Mouse (Mus musculus): ENCODE results near the gene B3galt1. TPM values are rescaled to one million over a fixed set of nuclear protein-coding genes. Genes with fewer than 3 reads are reported as not detected.
A peak's percentile ranks its signal among the peaks of the same experiment; 100 is the strongest.

B3galt1 gene
- polyA plus RNA-seq, 1 experiment from 2014 or later, result 60.2 TPM

DNA sequence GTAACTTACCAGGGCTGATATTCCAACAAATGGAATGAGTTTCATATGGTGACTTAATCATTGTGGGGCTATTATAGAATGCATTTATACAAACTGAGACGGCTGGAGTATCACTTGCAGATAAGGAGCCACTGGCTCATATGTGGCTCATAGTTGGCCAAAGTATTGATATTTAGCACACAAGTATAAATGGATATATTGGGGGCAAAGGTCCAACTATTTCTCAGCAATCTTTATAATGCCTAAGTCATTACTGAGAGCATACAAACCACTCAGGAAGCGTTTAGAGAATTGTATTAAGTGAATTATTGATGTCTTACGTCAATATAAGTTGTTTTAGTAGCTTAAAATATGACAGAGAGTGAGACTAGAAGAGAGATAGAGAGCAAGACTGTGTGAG, 234.3 kb downstream of the B3galt1 start:
- Histone ChIP-seq H3K4me1 (replicated peaks; ENCODE audit: control insufficient read depth, insufficient read depth, low read length) (no peaks in the 10 kb centered on the region), H3K27ac (ENCODE audit: low read length) (no peak overlapping the region), H3K9me3 (ENCODE audit: control insufficient read depth, low read length) (no peaks in the 10 kb centered on the region), H3K9ac (replicated peaks; ENCODE audit: low read depth, low read length) (no peak overlapping the region), H3K36me3 (ENCODE audit: control insufficient read depth, insufficient read depth) (no peaks in the 10 kb centered on the region), H3K4me3 (replicated peaks; ENCODE audit: low read length) (no peak overlapping the region), H3K27me3 (replicated peaks; ENCODE audit: control insufficient read depth, insufficient read depth, low read length) (no peaks in the 10 kb centered on the region), H3K4me2 (ENCODE audit: low read length) (no peak overlapping the region)
- WGBS, result 88% methylated on average over 3 of the region's 3 CpGs
- no peak for ATAC-seq

- no peaks in the 10 kb centered on the region for H3K27me3 ChIP-seq (replicated peaks; ENCODE audit: control insufficient read depth, insufficient read depth, low read length)
- H3K36me3 ChIP-seq (ENCODE audit: control insufficient read depth, insufficient read depth), result no peaks in the 10 kb centered on the region
- H3K9me3 ChIP-seq (ENCODE audit: control insufficient read depth, low read length), result no peaks in the 10 kb centered on the region
- no peak for ATAC-seq
- H3K4me1 ChIP-seq (replicated peaks; ENCODE audit: control insufficient read depth, insufficient read depth, low read length), result no peaks in the 10 kb centered on the region
- H3K9ac ChIP-seq (replicated peaks; ENCODE audit: low read depth, low read length), result no peak overlapping the region
- WGBS, result 50% methylated on average over 2 of the region's 2 CpGs
- no peak overlapping the region for H3K27ac ChIP-seq (ENCODE audit: low read length)
- H3K4me3 ChIP-seq (replicated peaks; ENCODE audit: low read length), result no peak overlapping the region
- H3K4me2 ChIP-seq (ENCODE audit: low read length), result no peak overlapping the region
These were observed 250.5 kb downstream of the B3galt1 start for GRCm38 (mm10) chr2:67816149-67816548.

DNA sequence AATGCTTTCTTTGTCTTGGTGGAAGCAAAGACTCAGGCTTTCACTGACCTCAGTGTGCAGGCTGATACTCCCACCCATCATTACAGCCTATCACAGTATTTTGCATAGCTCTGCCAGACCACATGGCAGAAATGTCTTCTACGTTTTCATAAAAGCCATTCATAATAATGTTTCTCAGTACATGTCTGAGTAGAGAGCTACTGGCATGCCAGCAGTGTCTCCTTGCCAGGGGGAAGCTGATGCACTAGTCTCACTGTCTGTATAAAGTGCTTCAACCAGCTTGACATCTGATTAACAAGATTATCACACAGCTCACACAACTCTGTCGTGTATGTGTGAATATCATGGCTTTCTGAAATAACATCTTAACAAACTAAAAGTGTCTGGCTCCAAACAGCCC, 252.3 kb downstream of the B3galt1 start:
- Histone ChIP-seq H3K36me3 (ENCODE audit: control insufficient read depth, insufficient read depth) (no peaks in the 10 kb centered on the region), H3K4me2 (ENCODE audit: low read length) (no peak overlapping the region), H3K9ac (replicated peaks; ENCODE audit: low read depth, low read length) (no peak overlapping the region), H3K9me3 (ENCODE audit: control insufficient read depth, low read length) (no peaks in the 10 kb centered on the region), H3K4me1 (replicated peaks; ENCODE audit: control insufficient read depth, insufficient read depth, low read length) (0 out of 2 replicates have a peak, but pooled peaks cover 2% of the 10 kb centered on the region), H3K27ac (ENCODE audit: low read length) (no peak overlapping the region), H3K4me3 (replicated peaks; ENCODE audit: low read length) (no peak overlapping the region), H3K27me3 (replicated peaks; ENCODE audit: control insufficient read depth, insufficient read depth, low read length) (no peaks in the 10 kb centered on the region)
- ATAC-seq, result peak; percentile 92
- 37% methylated on average over 2 of the region's 2 CpGs for WGBS

DNA sequence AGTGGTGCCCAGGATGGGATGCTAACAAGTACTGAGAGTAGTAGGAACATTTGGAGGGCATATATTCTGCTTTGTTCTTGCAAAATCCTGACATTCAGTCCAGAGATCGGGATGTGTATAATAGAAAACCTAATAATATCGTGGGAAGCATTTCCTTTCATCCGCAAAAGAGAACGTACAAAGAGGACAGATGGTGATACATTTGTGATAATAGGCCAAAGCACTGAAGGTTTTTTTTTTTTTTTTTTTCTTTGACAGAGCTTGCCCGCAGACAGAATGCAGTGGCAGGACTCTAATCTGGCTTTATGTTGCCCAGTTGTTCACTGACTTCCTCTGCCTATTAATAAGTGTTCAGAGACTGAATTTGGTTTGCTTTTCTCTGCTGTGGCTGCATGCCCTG, 256.7 kb downstream of the B3galt1 start:
- Histone ChIP-seq H3K27ac (ENCODE audit: low read length) (no peak overlapping the region), H3K9me3 (ENCODE audit: control insufficient read depth, low read length) (no peaks in the 10 kb centered on the region), H3K9ac (replicated peaks; ENCODE audit: low read depth, low read length) (no peak overlapping the region), H3K36me3 (ENCODE audit: control insufficient read depth, insufficient read depth) (no peaks in the 10 kb centered on the region), H3K4me3 (replicated peaks; ENCODE audit: low read length) (no peak overlapping the region), H3K4me1 (replicated peaks; ENCODE audit: control insufficient read depth, insufficient read depth, low read length) (0 out of 2 replicates have a peak, but pooled peaks cover 2% of the 10 kb centered on the region), H3K27me3 (replicated peaks; ENCODE audit: control insufficient read depth, insufficient read depth, low read length) (no peaks in the 10 kb centered on the region), H3K4me2 (ENCODE audit: low read length) (no peak overlapping the region)
- 0 out of 2 replicates have a peak, but pooled peaks have one; percentile 13 for ATAC-seq
- WGBS, result 39% methylated on average over 5 of the region's 5 CpGs

DNA sequence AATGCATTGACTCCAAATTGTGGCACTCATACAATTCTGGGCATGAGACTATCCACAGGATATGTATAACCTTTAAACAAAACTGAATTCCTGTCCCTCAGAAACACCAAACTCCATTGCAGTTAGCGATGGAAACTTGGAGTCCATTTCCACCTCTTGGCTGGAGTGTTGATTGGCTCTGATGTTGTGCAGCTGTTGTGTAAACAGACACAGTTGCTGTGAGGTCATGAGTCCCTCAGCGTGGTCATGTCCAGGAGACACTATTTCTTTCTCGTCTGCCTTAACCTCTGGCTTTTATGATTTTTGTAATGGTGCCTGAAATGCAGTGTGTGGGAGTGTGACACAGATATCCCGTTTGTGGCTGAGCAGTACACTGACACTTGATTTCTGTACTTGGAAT, 262.0 kb downstream of the B3galt1 start:
- Histone ChIP-seq H3K4me1 (replicated peaks; ENCODE audit: control insufficient read depth, insufficient read depth, low read length) (no peaks in the 10 kb centered on the region), H3K4me2 (ENCODE audit: low read length) (no peak overlapping the region), H3K27ac (ENCODE audit: low read length) (no peak overlapping the region), H3K36me3 (ENCODE audit: control insufficient read depth, insufficient read depth) (no peaks in the 10 kb centered on the region), H3K27me3 (replicated peaks; ENCODE audit: control insufficient read depth, insufficient read depth, low read length) (no peaks in the 10 kb centered on the region), H3K4me3 (replicated peaks; ENCODE audit: low read length) (no peak overlapping the region), H3K9me3 (ENCODE audit: control insufficient read depth, low read length) (no peaks in the 10 kb centered on the region), H3K9ac (replicated peaks; ENCODE audit: low read depth, low read length) (no peak overlapping the region)
- ATAC-seq, result no peak
- WGBS, result 88% methylated on average over 4 of the region's 4 CpGs

DNA sequence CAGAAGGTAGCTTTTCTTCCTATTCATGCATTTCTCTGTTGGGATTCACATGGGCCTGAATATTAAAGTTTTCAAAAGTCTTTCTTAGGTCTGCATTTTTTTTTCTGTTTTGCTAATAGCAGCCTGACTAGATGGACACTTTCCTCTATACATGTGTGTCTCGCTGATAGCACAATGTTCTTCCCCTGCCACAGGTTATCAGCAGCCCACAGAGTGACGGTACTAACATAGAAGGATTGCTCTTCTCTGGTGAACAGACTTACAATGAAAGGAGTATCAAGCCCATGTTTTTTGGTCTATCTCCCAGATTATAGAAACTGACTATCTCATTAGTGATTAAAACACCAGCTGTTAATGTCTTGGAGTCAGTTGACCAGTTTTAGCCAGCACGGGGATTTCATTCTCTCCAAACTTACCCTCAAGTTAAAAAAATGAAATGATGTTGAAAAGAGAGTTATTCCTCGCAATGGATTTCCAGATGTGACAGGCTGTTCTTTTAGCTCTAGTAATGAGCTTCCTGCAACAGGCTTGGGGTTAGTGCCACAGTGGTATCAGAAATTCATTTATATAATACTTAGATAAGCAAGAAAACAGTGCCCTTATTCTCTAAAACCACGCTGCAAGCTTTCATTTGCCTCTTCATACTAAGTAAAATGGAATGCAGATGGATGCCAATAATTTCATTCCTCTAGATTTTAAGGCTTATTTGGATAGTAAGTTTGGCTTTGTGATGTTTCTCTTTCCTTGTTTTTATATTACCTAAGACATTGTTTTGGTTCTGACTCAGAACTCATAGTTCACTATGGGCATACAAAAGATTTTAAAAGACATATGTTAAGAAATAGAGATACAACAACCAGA, 263.6 kb downstream of the B3galt1 start:
- H3K9me3 ChIP-seq (ENCODE audit: control insufficient read depth, low read length), result no peaks in the 10 kb centered on the region
- H3K9ac ChIP-seq (replicated peaks; ENCODE audit: low read depth, low read length), result no peak overlapping the region
- no peaks in the 10 kb centered on the region for H3K36me3 ChIP-seq (ENCODE audit: control insufficient read depth, insufficient read depth)
- no peak overlapping the region for H3K4me3 ChIP-seq (replicated peaks; ENCODE audit: low read length)
- 95% methylated on average over 5 of the region's 5 CpGs for WGBS
- no peak overlapping the region for H3K4me2 ChIP-seq (ENCODE audit: low read length)
- no peaks in the 10 kb centered on the region for H3K4me1 ChIP-seq (replicated peaks; ENCODE audit: control insufficient read depth, insufficient read depth, low read length)
- no peaks in the 10 kb centered on the region for H3K27me3 ChIP-seq (replicated peaks; ENCODE audit: control insufficient read depth, insufficient read depth, low read length)
- no peak for ATAC-seq
- H3K27ac ChIP-seq (ENCODE audit: low read length), result no peak overlapping the region

DNA sequence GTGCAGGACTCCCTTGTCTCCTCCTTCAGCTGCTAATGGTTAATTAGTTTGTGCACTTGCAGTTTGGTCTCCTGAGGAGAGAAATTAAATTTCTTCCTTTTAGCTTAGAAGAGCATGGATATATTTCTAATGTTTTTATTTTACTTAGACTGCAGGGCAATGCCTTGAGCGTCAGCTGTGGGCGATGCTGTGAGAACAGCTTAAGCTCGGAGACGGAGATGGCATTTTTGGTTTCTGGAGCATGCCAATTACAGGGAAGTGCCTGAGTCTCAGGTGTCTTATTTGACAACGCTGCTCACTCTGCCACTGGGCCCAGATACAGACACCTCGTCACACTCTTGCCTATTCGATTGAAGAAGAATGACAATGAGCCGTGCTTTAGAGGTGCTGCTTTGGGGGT, 282.1 kb downstream of the B3galt1 start:
- Histone ChIP-seq H3K4me2 (ENCODE audit: low read length) (no peak overlapping the region), H3K27ac (ENCODE audit: low read length) (no peak overlapping the region), H3K9me3 (ENCODE audit: control insufficient read depth, low read length) (no peaks in the 10 kb centered on the region), H3K4me1 (replicated peaks; ENCODE audit: control insufficient read depth, insufficient read depth, low read length) (peaks cover 3% of the 10 kb centered on the region), H3K36me3 (ENCODE audit: control insufficient read depth, insufficient read depth) (no peaks in the 10 kb centered on the region), H3K9ac (replicated peaks; ENCODE audit: low read depth, low read length) (no peak overlapping the region), H3K27me3 (replicated peaks; ENCODE audit: control insufficient read depth, insufficient read depth, low read length) (no peaks in the 10 kb centered on the region), H3K4me3 (replicated peaks; ENCODE audit: low read length) (no peak overlapping the region)
- no peak for ATAC-seq
- 60% methylated on average over 8 of the region's 8 CpGs for WGBS

GRCm38 (mm10) chr2:67850725-67851124, 285.1 kb downstream of the B3galt1 start:
- Histone ChIP-seq H3K4me2 (ENCODE audit: low read length) (no peak overlapping the region), H3K9ac (replicated peaks; ENCODE audit: low read depth, low read length) (no peak overlapping the region), H3K9me3 (ENCODE audit: control insufficient read depth, low read length) (no peaks in the 10 kb centered on the region), H3K4me1 (replicated peaks; ENCODE audit: control insufficient read depth, insufficient read depth, low read length) (peaks cover 3% of the 10 kb centered on the region), H3K36me3 (ENCODE audit: control insufficient read depth, insufficient read depth) (no peaks in the 10 kb centered on the region), H3K27me3 (replicated peaks; ENCODE audit: control insufficient read depth, insufficient read depth, low read length) (no peaks in the 10 kb centered on the region), H3K27ac (ENCODE audit: low read length) (no peak overlapping the region), H3K4me3 (replicated peaks; ENCODE audit: low read length) (no peak overlapping the region)
- ATAC-seq, result peak; percentile 61
- WGBS, result 69% methylated on average over 3 of the region's 3 CpGs

DNA sequence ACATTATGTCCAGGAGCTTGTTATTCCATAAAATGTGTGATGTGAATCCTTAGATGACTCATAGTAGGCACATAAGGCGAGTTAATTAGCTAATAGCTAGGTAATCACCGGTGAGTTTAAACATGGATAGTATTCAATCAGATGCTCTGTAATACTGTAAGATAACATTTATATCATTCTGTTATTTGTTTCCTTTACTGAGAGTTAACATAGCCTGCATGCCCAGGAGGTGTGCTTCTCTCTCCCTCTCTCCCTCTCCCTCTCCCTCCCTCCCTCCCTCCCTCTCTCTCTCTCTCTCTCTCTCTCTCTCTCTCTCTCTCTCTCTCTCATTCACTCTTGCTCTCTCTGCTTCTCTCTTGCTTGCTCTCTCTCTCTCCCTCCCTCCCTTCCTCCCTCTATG, 292.7 kb downstream of the B3galt1 start:
- H3K4me1 ChIP-seq (replicated peaks; ENCODE audit: control insufficient read depth, insufficient read depth, low read length), result no peaks in the 10 kb centered on the region
- WGBS, result 91% methylated on average over 2 of the region's 2 CpGs
- no peak overlapping the region for H3K27ac ChIP-seq (ENCODE audit: low read length)
- no peaks in the 10 kb centered on the region for H3K9me3 ChIP-seq (ENCODE audit: control insufficient read depth, low read length)
- no peaks in the 10 kb centered on the region for H3K36me3 ChIP-seq (ENCODE audit: control insufficient read depth, insufficient read depth)
- no peak for ATAC-seq
- no peak overlapping the region for H3K4me3 ChIP-seq (replicated peaks; ENCODE audit: low read length)
- no peak overlapping the region for H3K9ac ChIP-seq (replicated peaks; ENCODE audit: low read depth, low read length)
- no peak overlapping the region for H3K4me2 ChIP-seq (ENCODE audit: low read length)
- no peaks in the 10 kb centered on the region for H3K27me3 ChIP-seq (replicated peaks; ENCODE audit: control insufficient read depth, insufficient read depth, low read length)
